Comparison of ENCODE assay signal across 17 mouse cellular contexts in genomic region chr11:19849844-19850420, GRCm38 (mm10).
DNase-seq lines count a peak whose midpoint lies in the region; ATAC-seq and TF ChIP-seq lines count a peak whose summit lies in the region.
"Had no signal": no experiment of that assay in that cellular context is flagged by ENCODE, and none has a peak within 500 bp of the region (broad histone marks: within the 10 kb centered on the region; RNA-seq: fewer than 3 reads in every experiment).

No protein-coding gene starts in this region.

- TF ChIP-seq CTCF in lung, postnatal 0 days (IDR thresholded peaks at IDR 0.05), result no peak

- H3K27ac ChIP-seq in forebrain, embryonic 10.5 days, result peak overlapping the region; percentile 25; the same call in 1 of the 2 replicates
- no peak overlapping the region for H3K27ac ChIP-seq in forebrain, embryonic 16.5 days (ENCODE audit: low read length)
- no peak overlapping the region for H3K27ac ChIP-seq in lung, postnatal 0 days (ENCODE audit: low read length)
- H3K27ac ChIP-seq in intestine, embryonic 16.5 days (ENCODE audit: low read length), result peak overlapping the region; percentile 29; the same call in 1 of the 2 replicates
- H3K27ac ChIP-seq in stomach, embryonic 16.5 days (ENCODE audit: low read length), result peak overlapping the region; percentile 81
- H3K27ac ChIP-seq: forebrain, embryonic 13.5 days; hindbrain, embryonic 15.5 days had no signal

- no peak for DNase-seq in forebrain, embryonic 10.5 days (ENCODE audit: extremely low spot score, low spot score)
- DNase-seq in lung, postnatal 0 days (ENCODE audit: low spot score), result no peak
- no peak for DNase-seq in lung, postnatal 10 days
- DNase-seq in spleen, adult 18-20 months, result no peak
- no peak for DNase-seq in cerebellum, postnatal 10 days
- DNase-seq: cerebellum, adult 8-10 months; embryo, embryonic 11 days; gastrocnemius, postnatal 10 days; liver, embryonic 13.5 days; thymus, adult 18-20 months had no signal

- H3K9me3 ChIP-seq in forebrain, embryonic 10.5 days, result no peaks in the 10 kb centered on the region
- no peaks in the 10 kb centered on the region for H3K9me3 ChIP-seq in forebrain, embryonic 16.5 days (ENCODE audit: control insufficient read depth, low read length)
- no peaks in the 10 kb centered on the region for H3K9me3 ChIP-seq in lung, postnatal 0 days (ENCODE audit: low read length)
- H3K9me3 ChIP-seq in intestine, embryonic 16.5 days (ENCODE audit: control insufficient read depth, low read length), result no peaks in the 10 kb centered on the region
- no peaks in the 10 kb centered on the region for H3K9me3 ChIP-seq in stomach, embryonic 16.5 days (replicated peaks; ENCODE audit: control insufficient read depth, low read length)
- H3K9me3 ChIP-seq: forebrain, embryonic 13.5 days; heart, embryonic 12.5 days; hindbrain, embryonic 15.5 days; liver, embryonic 13.5 days had no signal

- no peak for TF ChIP-seq EP300 in lung, postnatal 0 days (IDR thresholded peaks at IDR 0.05)

- ATAC-seq in forebrain, embryonic 16.5 days, result no peak
- peak; percentile 46 for ATAC-seq in lung, postnatal 0 days
- peak; percentile 34 for ATAC-seq in intestine, embryonic 16.5 days
- no peak for ATAC-seq in stomach, embryonic 16.5 days (ENCODE audit: insufficient read depth, low FRiP score)
- ATAC-seq: forebrain, embryonic 13.5 days had no signal

- H3K36me3 ChIP-seq in forebrain, embryonic 10.5 days (replicated peaks), result no peaks in the 10 kb centered on the region
- H3K36me3 ChIP-seq in forebrain, embryonic 16.5 days (ENCODE audit: control insufficient read depth, insufficient read depth), result no peaks in the 10 kb centered on the region
- no peaks in the 10 kb centered on the region for H3K36me3 ChIP-seq in lung, postnatal 0 days (ENCODE audit: insufficient read depth, low read length)
- H3K36me3 ChIP-seq in intestine, embryonic 16.5 days (ENCODE audit: control insufficient read depth, insufficient read depth, low read length), result no peaks in the 10 kb centered on the region
- no peaks in the 10 kb centered on the region for H3K36me3 ChIP-seq in stomach, embryonic 16.5 days (ENCODE audit: control insufficient read depth, insufficient read depth, low read length)
- H3K36me3 ChIP-seq: heart, embryonic 12.5 days; hindbrain, embryonic 15.5 days; liver, embryonic 13.5 days had no signal

- peaks cover 24% of the 10 kb centered on the region for H3K4me1 ChIP-seq in forebrain, embryonic 10.5 days
- H3K4me1 ChIP-seq in forebrain, embryonic 16.5 days (replicated peaks; ENCODE audit: control insufficient read depth, insufficient read depth, low read length), result no peaks in the 10 kb centered on the region
- no peaks in the 10 kb centered on the region for H3K4me1 ChIP-seq in lung, postnatal 0 days (ENCODE audit: insufficient read depth, low read depth, low read length)
- peaks cover 11% of the 10 kb centered on the region; the same call in 1 of the 2 replicates for H3K4me1 ChIP-seq in intestine, embryonic 16.5 days (ENCODE audit: control insufficient read depth, insufficient read depth, low read length)
- peaks cover 8% of the 10 kb centered on the region for H3K4me1 ChIP-seq in stomach, embryonic 16.5 days (ENCODE audit: control insufficient read depth, insufficient read depth, low read length)
- H3K4me1 ChIP-seq: forebrain, embryonic 13.5 days; hindbrain, embryonic 15.5 days had no signal

- H3K4me2 ChIP-seq in forebrain, embryonic 16.5 days (ENCODE audit: low read length), result no peak overlapping the region
- no peak overlapping the region for H3K4me2 ChIP-seq in lung, postnatal 0 days (replicated peaks; ENCODE audit: low read depth, low read length)
- H3K4me2 ChIP-seq in intestine, embryonic 16.5 days (ENCODE audit: low read depth, low read length), result no peak overlapping the region
- no peak overlapping the region for H3K4me2 ChIP-seq in stomach, embryonic 16.5 days (ENCODE audit: low read depth, low read length)
- H3K4me2 ChIP-seq: forebrain, embryonic 13.5 days; hindbrain, embryonic 15.5 days; liver, embryonic 13.5 days; midbrain, embryonic 11.5 days had no signal

- H3K9ac ChIP-seq in forebrain, embryonic 16.5 days (replicated peaks; ENCODE audit: low read depth, low read length), result no peak overlapping the region
- H3K9ac ChIP-seq in lung, postnatal 0 days (replicated peaks; ENCODE audit: low read depth), result no peak overlapping the region
- 0 out of 2 replicates have a peak overlapping the region, but pooled peaks have one; percentile 6 for H3K9ac ChIP-seq in intestine, embryonic 16.5 days (ENCODE audit: low read depth, low read length)
- no peak overlapping the region for H3K9ac ChIP-seq in stomach, embryonic 16.5 days (ENCODE audit: low read length)
- H3K9ac ChIP-seq: forebrain, embryonic 13.5 days; heart, embryonic 12.5 days; hindbrain, embryonic 15.5 days; liver, embryonic 13.5 days had no signal

- H3K27me3 ChIP-seq in forebrain, embryonic 10.5 days (ENCODE audit: poor library complexity, severe bottlenecking), result no peaks in the 10 kb centered on the region
- no peaks in the 10 kb centered on the region for H3K27me3 ChIP-seq in forebrain, embryonic 16.5 days (replicated peaks; ENCODE audit: control insufficient read depth, insufficient read depth, low read length)
- H3K27me3 ChIP-seq in lung, postnatal 0 days (replicated peaks; ENCODE audit: insufficient read depth, low read length), result no peaks in the 10 kb centered on the region
- no peaks in the 10 kb centered on the region for H3K27me3 ChIP-seq in intestine, embryonic 16.5 days (replicated peaks; ENCODE audit: control insufficient read depth, insufficient read depth, low read length)
- no peaks in the 10 kb centered on the region for H3K27me3 ChIP-seq in stomach, embryonic 16.5 days (ENCODE audit: control insufficient read depth, insufficient read depth, low read length)
- H3K27me3 ChIP-seq: forebrain, embryonic 13.5 days; heart, embryonic 12.5 days; hindbrain, embryonic 15.5 days; liver, embryonic 13.5 days had no signal

- H3K4me3 ChIP-seq in forebrain, embryonic 10.5 days, result no peak overlapping the region
- H3K4me3 ChIP-seq in forebrain, embryonic 16.5 days (replicated peaks; ENCODE audit: low read length), result no peak overlapping the region
- H3K4me3 ChIP-seq in lung, postnatal 0 days (ENCODE audit: low read depth, low read length), result no peak overlapping the region
- no peak overlapping the region for H3K4me3 ChIP-seq in intestine, embryonic 16.5 days (ENCODE audit: low read length)
- H3K4me3 ChIP-seq in stomach, embryonic 16.5 days (replicated peaks; ENCODE audit: low read length), result no peak overlapping the region
- H3K4me3 ChIP-seq: forebrain, embryonic 13.5 days; heart, embryonic 12.5 days; hindbrain, embryonic 15.5 days; liver, embryonic 13.5 days had no signal

- 57% methylated on average over 3 of the region's 3 CpGs for WGBS in forebrain, embryonic 10.5 days
- 81% methylated on average over 3 of the region's 3 CpGs for WGBS in forebrain, embryonic 16.5 days
- 55% methylated on average over 2 of the region's 3 CpGs for WGBS in lung, postnatal 0 days
- WGBS in intestine, embryonic 16.5 days, result 72% methylated on average over 3 of the region's 3 CpGs
- WGBS in stomach, embryonic 16.5 days, result 69% methylated on average over 3 of the region's 3 CpGs

Comparison
In these comparisons a context has a peak if more than half of its experiments do, and no peak if none do; other contexts are left out.
1. H3K27ac ChIP-seq: peak in forebrain, embryonic 10.5 days (single experiment), intestine, embryonic 16.5 days (single experiment) and stomach, embryonic 16.5 days (single experiment); none in forebrain, embryonic 16.5 days (single experiment) and lung, postnatal 0 days (single experiment).
2. ATAC-seq: peak in lung, postnatal 0 days (single experiment) and intestine, embryonic 16.5 days (single experiment); none in forebrain, embryonic 16.5 days (single experiment) and stomach, embryonic 16.5 days (single experiment).